Mouse (Mus musculus): ENCODE measurements around the gene Dhrs9.

DNA sequence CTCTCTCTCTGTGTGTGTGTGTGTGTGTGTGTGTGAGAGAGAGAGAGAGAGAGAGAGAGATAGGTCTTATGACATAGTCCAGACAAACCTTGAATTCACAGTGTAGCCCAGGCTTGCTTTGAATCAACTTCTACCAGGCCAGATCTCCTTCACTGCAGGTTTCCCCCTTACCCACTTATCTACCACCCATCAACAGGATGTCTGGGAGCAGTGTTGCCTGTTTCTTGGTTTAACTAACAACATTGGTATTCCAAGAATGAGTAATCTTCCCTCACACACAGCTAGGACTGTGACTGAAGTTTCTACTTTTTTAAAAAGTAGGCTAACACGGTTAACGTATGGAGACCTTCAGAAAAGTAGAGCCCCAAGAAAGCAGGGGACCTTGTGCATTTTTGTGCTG lies 3.5 kb upstream of the Dhrs9 start:
- TF ChIP-seq CTCF (IDR thresholded peaks at IDR 0.05), result no peak
- no peak for TF ChIP-seq EP300 (IDR thresholded peaks at IDR 0.05; ENCODE audit: insufficient read depth, low read depth, low read length)
- no peak for TF ChIP-seq POLR2A (IDR thresholded peaks at IDR 0.05; ENCODE audit: insufficient read depth, low read depth, low read length)

Data from heart, adult 2 months (tissue).